Mouse (Mus musculus): ENCODE results near the gene Mgat3.
A peak's percentile ranks its signal among the peaks of the same experiment; 100 is the strongest.

Mgat3 gene

DNA sequence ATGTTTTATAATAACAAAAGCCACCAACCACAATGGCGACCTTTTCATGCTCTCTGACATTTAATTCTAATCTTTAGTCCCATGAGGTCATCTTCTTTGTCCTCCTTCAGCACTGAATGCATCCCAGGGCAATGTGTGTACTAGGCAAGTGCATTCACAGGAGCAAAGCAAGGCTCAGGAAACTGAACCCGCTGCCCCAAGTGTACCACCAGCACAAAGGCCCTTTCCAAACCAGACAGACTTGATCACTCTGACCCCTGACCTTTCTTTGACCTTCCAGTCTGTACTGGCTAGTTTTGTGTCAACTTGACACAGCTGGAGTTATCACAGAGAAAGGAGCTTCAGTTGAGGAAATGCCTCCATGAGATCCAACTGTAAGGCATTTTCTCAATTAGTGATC lies 58.8 kb downstream of the Mgat3 start:
- no peak for DNase-seq

DNA sequence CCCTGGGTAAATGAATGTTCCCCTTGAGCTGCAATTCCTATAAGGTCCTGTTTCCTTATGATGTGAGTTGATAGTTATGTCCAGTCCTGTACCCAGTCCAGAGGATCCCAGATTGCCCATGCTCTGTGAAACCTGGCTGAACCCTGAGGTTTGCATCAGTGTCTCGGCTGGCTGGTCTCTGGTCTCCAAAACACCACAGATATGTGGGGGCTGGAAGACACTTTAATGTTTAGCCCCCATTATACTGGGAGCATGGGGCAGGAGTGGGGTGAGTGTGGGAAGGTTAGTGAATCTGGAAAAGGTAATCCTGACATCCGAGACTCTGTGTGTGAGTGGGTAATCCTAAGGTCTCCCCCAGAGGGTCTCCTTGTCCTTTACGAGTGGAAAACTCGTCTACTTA lies 59.5 kb downstream of the Mgat3 start:
- DNase-seq, result no peak

- peak; percentile 99 for DNase-seq
Observed at GRCm38 (mm10) chr15:80233733-80234509, 60.4 kb downstream of the Mgat3 start, which contains the start of gene Mief1. TSS of gene Mief1 (plus strand) at chr15:80234018.

DNA sequence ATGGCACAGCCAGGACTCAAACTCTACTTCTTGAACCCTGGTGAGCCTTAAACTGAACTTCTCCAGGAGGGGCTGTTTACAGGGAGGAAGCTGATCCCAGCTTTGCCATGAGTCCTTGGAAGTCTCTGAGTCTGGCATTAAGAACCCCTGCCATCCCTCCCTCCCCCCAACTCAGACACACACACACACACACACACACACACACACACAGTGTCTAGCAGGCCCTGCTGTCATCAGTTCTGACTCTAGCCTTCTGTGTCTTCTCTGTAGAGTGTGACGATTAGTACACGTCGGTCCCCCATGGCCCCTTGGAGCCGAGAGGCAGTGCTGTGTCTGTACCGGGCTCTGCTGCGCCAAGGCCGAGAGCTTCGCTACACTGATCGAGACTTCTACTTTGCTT lies 62.0 kb downstream of the Mgat3 start, which contains the start of gene AC140267.1:
TSS of gene AC140267.1 (plus strand) at position 301 of the 400 bp plus-strand sequence.
- no peak for DNase-seq

GRCm38 (mm10) chr15:80248135-80248534 lies 74.6 kb downstream of the Mgat3 start:
- DNase-seq, result no peak

GRCm38 (mm10) chr15:80248596-80248995 lies 75.1 kb downstream of the Mgat3 start:
- no peak for DNase-seq

DNA sequence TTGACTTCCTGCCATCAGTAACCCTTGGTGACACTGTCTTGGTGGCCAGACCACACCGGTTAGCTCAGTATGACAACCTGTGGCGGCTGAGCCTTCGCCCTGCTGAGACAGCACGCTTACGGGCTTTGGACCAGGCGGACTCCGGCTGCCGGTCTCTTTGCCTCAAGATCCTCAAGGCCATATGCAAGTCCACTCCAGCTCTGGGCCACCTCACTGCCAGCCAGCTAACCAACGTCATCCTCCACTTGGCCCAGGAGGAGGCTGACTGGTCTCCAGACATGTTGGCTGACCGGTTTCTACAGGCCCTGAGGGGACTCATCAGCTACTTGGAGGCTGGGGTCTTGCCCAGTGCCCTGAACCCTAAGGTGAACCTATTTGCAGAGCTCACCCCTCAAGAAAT lies 76.2 kb downstream of the Mgat3 start:
- DNase-seq, result no peak

GRCm38 (mm10) chr15:80250586-80250985 lies 77.1 kb downstream of the Mgat3 start:
- DNase-seq, result no peak

DNA sequence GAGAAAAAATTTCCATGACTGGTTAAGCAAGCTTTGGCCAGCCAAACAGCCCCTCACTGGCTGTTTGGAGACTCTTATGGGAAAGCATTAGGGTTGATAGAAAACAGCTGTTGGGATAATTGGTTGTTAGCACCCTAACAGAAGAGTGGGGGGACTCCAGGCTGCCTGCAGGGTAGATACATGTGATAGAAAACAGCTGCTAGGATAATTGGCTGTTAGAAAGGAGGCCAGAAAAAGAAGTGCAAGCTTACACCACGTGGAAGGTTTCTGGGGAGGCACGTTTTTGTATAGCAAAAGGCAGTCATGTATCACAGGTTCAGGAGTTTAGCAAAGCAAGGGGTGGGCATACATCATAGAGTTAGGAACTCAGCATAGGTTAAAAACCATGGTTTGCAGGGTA lies 80.0 kb downstream of the Mgat3 start:
- peak; percentile 56 for DNase-seq

DNA sequence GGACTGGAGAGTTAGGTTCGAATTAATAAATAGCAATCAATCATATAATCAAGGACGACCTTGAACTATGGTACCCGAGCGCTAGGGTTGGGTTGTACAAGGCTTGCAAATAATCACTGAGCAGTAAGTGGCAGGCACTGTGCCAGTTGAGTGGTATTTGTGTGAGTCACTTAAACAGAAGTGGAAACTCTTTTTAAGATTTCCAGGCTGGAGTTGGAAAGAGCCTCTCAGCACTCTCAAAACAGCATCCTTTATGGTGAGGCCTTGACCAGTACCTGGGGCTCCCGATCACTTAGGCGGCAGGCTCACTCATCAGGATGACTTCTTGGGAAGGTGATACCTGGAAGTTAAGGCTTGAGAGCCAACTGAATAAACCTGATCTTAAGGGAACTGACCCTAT lies 80.7 kb downstream of the Mgat3 start:
- DNase-seq, result peak; percentile 46

GRCm38 (mm10) chr15:80254847-80255645 lies 81.5 kb downstream of the Mgat3 start, which contains the start of gene Atf4:
TSS of gene Atf4 (plus strand) at chr15:80255184.
- peak; percentile 99 for DNase-seq

- peak; percentile 90 for DNase-seq
Observed at GRCm38 (mm10) chr15:80255646-80256121, 82.2 kb downstream of the Mgat3 start.

GRCm38 (mm10) chr15:80256242-80256641 lies 82.7 kb downstream of the Mgat3 start:
- no peak for DNase-seq

DNA sequence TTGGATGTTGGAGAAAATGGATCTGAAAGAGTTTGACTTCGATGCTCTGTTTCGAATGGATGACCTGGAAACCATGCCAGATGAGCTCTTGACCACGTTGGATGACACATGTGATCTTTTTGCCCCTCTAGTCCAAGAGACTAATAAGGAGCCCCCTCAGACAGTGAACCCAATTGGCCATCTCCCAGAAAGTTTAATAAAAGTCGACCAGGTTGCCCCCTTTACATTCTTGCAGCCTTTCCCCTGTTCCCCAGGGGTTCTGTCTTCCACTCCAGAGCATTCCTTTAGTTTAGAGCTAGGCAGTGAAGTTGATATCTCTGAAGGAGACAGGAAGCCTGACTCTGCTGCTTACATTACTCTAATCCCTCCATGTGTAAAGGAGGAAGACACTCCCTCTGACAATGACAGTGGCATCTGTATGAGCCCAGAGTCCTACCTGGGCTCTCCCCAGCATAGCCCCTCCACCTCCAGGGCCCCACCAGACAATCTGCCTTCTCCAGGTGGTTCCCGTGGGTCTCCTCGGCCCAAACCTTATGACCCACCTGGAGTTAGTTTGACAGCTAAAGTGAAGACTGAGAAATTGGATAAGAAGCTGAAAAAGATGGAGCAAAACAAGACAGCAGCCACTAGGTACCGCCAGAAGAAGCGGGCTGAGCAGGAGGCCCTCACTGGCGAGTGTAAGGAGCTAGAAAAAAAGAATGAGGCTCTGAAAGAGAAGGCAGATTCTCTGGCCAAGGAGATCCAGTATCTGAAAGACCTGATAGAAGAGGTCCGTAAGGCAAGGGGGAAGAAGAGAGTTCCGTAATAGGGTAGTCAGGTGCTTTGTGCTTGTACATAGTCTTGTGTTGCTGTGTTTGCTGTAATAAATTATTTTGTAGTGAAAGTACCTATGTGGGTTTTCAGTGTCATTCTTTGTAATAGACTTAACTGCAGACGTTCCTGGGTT lies 83.4 kb downstream of the Mgat3 start:
- no peak for DNase-seq

DNA sequence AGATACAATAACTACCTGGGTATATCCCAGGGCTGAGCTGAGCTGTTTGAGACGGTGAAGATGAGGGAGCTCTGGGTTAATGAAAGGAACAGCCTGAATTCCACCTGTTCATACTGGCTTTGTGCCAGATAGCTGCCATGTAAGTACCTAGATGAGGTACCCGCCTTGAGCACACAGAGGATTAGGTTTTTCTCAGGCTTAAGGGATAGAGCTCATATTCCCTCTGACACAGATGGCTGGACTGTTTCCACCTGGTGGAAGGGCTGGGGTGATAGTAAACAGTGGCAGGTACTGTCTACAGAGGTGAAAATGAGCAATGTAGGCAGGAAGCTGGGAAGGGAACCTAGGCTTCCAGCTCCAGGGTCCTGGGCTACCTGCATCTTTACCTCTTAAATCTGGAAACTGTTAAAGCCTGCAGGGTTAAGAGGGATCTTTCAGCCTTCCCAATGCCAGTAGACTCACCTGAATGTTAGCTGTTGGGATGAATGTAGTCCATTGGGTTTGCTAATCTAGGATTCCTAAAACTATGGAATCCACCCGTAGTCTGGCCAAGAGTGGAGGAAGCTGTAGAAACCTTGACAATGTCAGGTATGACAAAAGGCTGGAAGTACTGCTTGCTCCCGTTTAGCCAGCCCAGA lies 84.2 kb downstream of the Mgat3 start:
- DNase-seq, result no peak

- no peak for DNase-seq
Observed at GRCm38 (mm10) chr15:80258240-80259170, 85.0 kb downstream of the Mgat3 start.

DNA sequence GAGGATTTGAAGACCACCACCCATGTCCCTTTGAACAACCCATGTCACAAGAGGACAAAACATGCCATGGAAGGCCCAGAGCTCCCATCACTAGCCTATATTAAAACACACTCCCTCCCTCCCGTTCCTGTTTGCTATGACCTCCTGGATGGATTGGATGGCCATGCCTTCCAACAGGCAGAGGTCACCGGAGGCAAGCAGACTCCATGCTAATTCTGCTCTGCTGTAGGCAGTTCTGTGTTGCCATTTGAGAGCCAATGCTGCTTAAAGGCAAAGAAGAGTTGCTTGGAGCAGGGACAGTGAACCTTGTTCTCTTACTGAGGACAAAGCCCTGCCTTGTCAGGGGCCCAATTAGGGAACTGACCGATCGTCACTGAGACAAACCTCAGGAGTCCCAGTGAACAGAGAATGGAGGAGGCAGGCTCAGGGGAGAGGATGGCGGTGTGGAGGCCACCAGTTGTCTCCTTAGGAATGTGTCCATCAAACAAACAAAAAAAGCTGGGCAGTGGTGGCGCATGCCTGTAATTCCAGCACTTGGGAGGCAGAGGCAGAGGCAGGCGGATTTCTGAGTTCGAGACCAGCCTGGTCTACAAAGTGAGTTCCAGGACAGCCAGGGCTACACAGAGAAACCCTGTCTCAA lies 86.0 kb downstream of the Mgat3 start:
- no peak for DNase-seq

DNA sequence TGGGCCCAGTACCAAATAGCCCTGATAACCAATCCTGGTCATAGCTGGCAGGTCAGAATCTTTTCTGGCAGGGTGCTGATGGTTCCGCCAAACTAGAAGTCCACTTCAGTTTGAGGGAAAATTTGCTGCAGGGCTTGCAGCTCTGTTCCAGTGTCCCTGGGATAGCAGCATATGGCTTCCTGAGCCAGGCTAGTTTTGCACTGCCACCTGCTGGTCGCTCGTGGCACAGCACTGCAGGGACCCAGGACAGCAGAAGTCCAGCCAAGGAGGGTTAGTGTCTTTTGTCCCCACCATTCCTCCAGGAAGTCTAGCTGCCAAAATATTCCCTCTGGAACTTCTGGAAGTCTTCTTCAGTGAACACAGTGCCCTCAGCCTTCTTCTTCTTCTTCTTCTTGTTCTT lies 87.2 kb downstream of the Mgat3 start:
- peak; percentile 88 for DNase-seq

DNA sequence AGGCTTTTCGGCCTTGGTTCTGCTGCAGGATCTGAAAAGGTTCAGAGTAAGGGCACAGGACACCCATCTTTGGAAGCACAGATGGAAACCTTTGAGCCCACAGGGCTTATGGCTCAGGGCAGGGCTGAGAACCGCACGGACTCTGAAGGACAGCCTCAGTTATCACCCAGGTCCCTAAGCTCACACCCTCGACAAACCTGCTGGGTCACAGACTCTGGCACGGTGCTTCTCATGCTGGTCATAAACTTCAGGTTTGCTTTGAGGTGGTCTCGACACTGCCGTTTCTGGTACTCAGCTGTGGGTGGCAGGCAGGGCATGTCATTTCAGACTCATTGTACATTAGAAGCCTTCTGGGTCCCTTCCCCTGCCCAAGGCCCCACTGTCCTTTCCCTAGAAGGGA lies 87.6 kb downstream of the Mgat3 start:
- no peak for DNase-seq

Data from kidney, postnatal 14 days (tissue).